Mouse (Mus musculus): ENCODE data around the gene Grip1. TPM values are rescaled to one million over a fixed set of nuclear protein-coding genes. Genes with fewer than 3 reads are reported as not detected.

Gene Grip1
- polyA plus RNA-seq, 1 experiment from 2014 or later: 1.7 TPM

DNA sequence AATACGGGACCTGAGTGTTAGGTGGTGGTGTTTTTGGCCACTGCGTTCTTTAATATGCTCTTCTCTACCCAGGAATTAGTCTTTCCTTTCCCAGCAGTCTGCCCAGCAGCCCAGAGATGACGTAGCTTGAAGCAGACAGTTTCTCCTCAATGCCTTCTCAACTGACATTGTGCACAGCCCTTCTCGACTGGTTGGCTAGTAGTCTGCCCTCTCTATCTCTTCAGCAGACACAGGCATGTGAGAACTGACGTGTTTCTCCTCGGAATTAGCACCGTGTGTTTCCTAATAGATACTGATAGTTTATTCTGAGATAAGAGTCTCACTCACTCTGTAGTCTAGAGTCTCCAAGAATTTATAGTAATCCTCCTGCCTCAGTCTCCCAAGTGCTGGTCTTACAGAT is 10.2 kb downstream of the Grip1 start:
- Histone ChIP-seq H3K36me3 (no peaks in the 10 kb centered on the region), H3K4me1 (replicated peaks) (no peaks in the 10 kb centered on the region), H3K9ac (no peak overlapping the region), H3K27ac (no peak overlapping the region), H3K9me3 (no peaks in the 10 kb centered on the region), H3K27me3 (replicated peaks) (no peaks in the 10 kb centered on the region), H3K4me2 (replicated peaks) (no peak overlapping the region), H3K4me3 (replicated peaks) (no peak overlapping the region)
- WGBS: 62% methylated on average over 7 of the region's 7 CpGs
- ATAC-seq: no peak

DNA sequence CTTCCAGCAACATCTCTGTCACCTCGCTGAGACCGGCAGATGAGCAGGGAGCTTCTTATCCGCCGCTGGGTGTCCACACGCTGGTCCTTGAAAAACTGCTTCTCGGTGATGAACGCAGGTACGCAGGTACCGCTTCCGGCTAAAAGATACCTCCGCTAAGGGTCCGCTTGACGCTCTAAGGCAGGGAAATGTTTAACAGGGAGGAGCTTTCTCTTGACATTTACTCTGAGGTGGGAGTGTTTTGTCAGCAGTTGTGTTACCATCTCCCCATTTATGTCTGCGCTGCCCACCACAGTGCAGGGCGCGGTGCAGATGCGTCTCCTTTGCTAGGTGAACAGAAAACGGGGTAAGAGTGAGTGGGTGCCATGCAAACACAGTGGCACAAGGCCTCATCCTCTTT is 14.3 kb downstream of the Grip1 start:
- no peak overlapping the region for H3K9ac ChIP-seq
- no peak overlapping the region for H3K4me2 ChIP-seq (replicated peaks)
- H3K9me3 ChIP-seq: no peaks in the 10 kb centered on the region
- no peak overlapping the region for H3K27ac ChIP-seq
- 84% methylated on average over 18 of the region's 18 CpGs for WGBS
- H3K36me3 ChIP-seq: no peaks in the 10 kb centered on the region
- no peaks in the 10 kb centered on the region for H3K27me3 ChIP-seq (replicated peaks)
- no peak overlapping the region for H3K4me3 ChIP-seq (replicated peaks)
- no peaks in the 10 kb centered on the region for H3K4me1 ChIP-seq (replicated peaks)
- no peak for ATAC-seq

DNA sequence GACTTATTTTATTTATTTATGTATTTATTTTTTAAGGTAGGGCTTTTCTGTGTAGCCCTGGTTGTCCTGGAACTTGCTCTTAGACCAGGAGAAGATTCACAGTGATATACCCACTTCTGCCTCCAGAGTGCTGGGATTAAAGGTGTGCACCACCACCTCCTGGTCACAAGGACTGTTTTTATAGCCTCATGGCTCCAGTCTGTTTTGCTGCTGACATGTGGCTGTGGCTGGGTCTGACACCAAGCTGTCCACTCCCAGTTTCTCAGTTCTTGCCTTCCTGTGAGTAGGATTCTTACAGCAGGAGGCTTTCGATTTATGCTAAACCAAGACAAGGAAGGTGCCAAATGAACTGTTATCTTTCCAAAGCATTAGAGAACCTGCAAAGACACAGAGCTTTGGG is 16.5 kb downstream of the Grip1 start:
- ATAC-seq: no peak
- Histone ChIP-seq H3K9me3 (no peaks in the 10 kb centered on the region), H3K9ac (no peak overlapping the region), H3K4me2 (replicated peaks) (no peak overlapping the region), H3K4me3 (replicated peaks) (no peak overlapping the region), H3K27me3 (replicated peaks) (no peaks in the 10 kb centered on the region), H3K4me1 (replicated peaks) (no peaks in the 10 kb centered on the region), H3K27ac (no peak overlapping the region), H3K36me3 (no peaks in the 10 kb centered on the region)
- 91% methylated on average over 1 of the region's 1 CpGs for WGBS

DNA sequence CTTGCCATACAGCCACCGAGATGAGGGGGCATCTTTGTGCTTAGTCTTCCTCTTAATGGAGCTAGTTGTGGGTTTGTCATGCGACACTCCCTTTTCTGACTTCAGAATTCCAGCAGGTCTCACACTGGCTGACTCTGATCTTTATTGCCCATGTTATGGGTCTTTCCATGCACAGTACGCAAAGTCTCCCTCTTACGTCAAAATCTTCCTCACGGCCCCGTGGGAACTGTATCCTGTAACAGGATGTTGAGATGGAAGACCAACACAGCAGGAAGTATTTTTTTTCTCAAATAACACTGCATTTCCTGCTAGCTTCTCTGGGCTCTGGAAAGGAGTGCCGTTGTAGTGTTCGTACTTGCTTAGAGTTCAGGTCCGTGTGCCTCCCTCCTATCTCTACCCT is 21.5 kb downstream of the Grip1 start:
- H3K4me3 ChIP-seq (replicated peaks): no peak overlapping the region
- H3K27me3 ChIP-seq (replicated peaks): no peaks in the 10 kb centered on the region
- no peak overlapping the region for H3K4me2 ChIP-seq (replicated peaks)
- no peak overlapping the region for H3K27ac ChIP-seq
- H3K9me3 ChIP-seq: no peaks in the 10 kb centered on the region
- no peak overlapping the region for H3K9ac ChIP-seq
- no peak for ATAC-seq
- no peaks in the 10 kb centered on the region for H3K36me3 ChIP-seq
- 65% methylated on average over 9 of the region's 9 CpGs for WGBS
- H3K4me1 ChIP-seq (replicated peaks): no peaks in the 10 kb centered on the region

DNA sequence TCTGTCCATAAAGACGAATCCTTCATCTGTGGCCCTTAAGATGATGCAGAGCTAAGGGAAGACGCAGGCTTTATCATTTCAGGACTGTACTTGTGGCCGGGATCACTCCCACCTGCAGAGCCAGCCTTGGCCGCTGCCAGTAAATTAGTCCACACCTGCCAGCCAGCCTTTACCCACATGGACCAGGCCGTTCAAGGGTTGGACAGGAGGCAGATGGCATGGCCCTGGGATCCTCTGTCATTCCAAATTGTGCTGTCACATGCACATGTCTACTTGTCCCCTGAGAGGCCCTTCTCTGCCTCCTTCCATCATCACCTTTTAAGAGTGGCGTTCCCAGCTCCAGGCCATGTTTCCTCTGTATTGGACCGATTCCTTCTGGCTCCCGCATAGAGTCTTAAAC is 24.0 kb downstream of the Grip1 start:
- Histone ChIP-seq H3K4me1 (replicated peaks) (no peaks in the 10 kb centered on the region), H3K4me3 (replicated peaks) (no peak overlapping the region), H3K4me2 (replicated peaks) (no peak overlapping the region), H3K36me3 (no peaks in the 10 kb centered on the region), H3K9ac (no peak overlapping the region), H3K27ac (no peak overlapping the region), H3K9me3 (no peaks in the 10 kb centered on the region), H3K27me3 (replicated peaks) (no peaks in the 10 kb centered on the region)
- ATAC-seq: no peak
- 91% methylated on average over 8 of the region's 8 CpGs for WGBS

DNA sequence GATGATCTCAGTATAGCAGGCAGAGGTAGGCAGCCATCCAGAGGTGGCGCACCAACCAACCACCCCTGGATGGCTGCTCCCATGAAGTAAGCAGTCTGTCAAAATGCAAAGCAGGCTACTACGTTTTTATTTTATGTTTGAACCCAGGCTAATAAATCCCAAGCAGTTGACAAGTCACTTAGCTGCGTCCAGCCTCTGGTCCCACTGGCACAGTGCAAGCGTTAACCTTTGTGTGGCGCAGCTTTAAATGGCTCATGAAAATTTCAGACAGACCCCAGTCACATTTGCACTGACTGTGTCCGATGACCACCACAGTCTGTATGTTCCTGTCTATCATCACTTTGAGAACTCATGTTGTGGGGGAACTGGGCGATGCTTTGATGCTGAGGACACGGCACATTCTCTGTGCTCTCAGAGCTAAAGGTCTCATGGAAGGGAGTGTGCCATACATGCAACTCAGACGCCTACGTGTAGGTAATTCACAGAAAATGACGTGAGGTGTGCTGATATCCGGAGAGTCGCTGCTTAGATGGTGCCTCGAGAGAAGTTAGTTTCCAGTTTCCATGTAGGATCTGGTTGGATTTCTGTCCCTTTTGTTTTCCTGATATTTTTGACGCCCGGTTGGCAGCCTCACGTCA is 29.6 kb downstream of the Grip1 start:
- Histone ChIP-seq H3K4me3 (replicated peaks) (no peak overlapping the region), H3K4me2 (replicated peaks) (no peak overlapping the region), H3K9me3 (no peaks in the 10 kb centered on the region), H3K4me1 (replicated peaks) (no peaks in the 10 kb centered on the region; the same call in 1 of the 2 replicates), H3K27me3 (replicated peaks) (no peaks in the 10 kb centered on the region), H3K36me3 (no peaks in the 10 kb centered on the region), H3K27ac (no peak overlapping the region), H3K9ac (no peak overlapping the region)
- ATAC-seq: no peak
- WGBS: 76% methylated on average over 17 of the region's 17 CpGs

DNA sequence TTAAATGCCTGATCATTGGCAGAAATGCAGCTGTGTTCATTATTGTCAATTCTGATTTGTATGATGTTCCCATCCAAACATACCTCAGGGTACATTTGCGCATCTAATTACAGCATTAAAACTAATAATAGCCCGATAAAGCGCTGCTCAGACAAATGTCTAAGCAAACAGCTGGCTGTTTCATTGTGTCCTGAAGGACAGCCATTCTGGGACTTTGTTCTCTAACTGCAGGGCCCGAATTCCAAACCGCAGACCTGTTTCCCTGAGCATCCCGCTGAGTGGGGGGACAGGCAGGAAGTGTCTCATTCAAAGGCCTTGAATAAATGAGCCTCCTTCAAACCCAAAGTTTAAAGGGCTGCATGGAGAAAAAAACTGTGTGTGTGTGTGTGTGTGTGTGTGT is 30.1 kb downstream of the Grip1 start:
- Histone ChIP-seq H3K4me1 (replicated peaks) (no peaks in the 10 kb centered on the region; the same call in 1 of the 2 replicates), H3K4me3 (replicated peaks) (no peak overlapping the region), H3K4me2 (replicated peaks) (no peak overlapping the region), H3K9ac (no peak overlapping the region), H3K36me3 (no peaks in the 10 kb centered on the region), H3K27ac (no peak overlapping the region), H3K27me3 (replicated peaks) (no peaks in the 10 kb centered on the region), H3K9me3 (no peaks in the 10 kb centered on the region)
- WGBS: 34% methylated on average over 6 of the region's 6 CpGs
- no peak for ATAC-seq

DNA sequence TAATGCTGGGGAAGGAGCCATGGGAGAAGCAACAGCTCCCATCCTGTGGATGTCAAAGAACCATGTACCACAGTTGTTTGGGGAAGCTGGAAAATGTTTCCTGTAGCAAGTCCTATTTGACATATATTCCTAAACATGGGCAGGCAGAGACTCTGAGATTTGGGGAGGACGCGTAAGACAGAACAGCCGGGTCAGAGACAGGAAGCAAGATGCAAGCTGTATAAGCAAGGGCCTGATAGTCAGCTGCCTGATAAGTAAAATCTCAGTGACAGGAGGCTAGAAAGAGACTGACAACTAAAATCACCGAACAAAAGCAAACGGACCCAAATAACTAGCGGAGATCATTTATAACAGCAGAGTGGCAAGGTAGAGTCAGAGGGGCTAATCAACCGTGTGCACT is 33.3 kb downstream of the Grip1 start:
- Histone ChIP-seq H3K27ac (no peak overlapping the region), H3K9me3 (no peaks in the 10 kb centered on the region), H3K4me2 (replicated peaks) (no peak overlapping the region), H3K27me3 (replicated peaks) (no peaks in the 10 kb centered on the region), H3K36me3 (no peaks in the 10 kb centered on the region), H3K9ac (no peak overlapping the region), H3K4me1 (replicated peaks) (no peaks in the 10 kb centered on the region; the same call in 1 of the 2 replicates), H3K4me3 (replicated peaks) (no peak overlapping the region)
- ATAC-seq: no peak
- 72% methylated on average over 7 of the region's 7 CpGs for WGBS

DNA sequence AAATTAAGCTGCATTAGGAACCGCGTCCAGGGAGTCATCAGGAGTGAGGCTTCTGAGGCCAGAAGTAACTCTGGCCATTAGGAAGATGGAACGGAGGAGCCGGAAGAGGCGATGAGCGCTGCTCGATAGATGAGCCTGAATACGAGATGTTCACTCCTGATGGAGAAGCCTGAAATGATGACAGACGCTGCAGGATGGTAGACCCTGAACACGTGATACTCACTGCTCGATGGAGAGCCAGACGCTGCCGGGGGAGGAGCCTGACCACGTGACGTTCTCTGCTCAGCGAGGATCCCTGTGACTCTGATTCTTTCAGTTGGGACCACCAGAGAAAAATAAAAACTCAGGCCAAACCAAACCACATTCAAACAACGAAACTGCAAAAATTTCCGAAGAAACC is 37.2 kb downstream of the Grip1 start:
- H3K36me3 ChIP-seq: no peaks in the 10 kb centered on the region
- no peak overlapping the region for H3K27ac ChIP-seq
- WGBS: 95% methylated on average over 18 of the region's 18 CpGs
- no peak for ATAC-seq
- H3K9me3 ChIP-seq: no peaks in the 10 kb centered on the region
- no peak overlapping the region for H3K9ac ChIP-seq
- H3K4me3 ChIP-seq (replicated peaks): no peak overlapping the region
- H3K4me2 ChIP-seq (replicated peaks): no peak overlapping the region
- H3K4me1 ChIP-seq (replicated peaks): no peaks in the 10 kb centered on the region
- H3K27me3 ChIP-seq (replicated peaks): no peaks in the 10 kb centered on the region

DNA sequence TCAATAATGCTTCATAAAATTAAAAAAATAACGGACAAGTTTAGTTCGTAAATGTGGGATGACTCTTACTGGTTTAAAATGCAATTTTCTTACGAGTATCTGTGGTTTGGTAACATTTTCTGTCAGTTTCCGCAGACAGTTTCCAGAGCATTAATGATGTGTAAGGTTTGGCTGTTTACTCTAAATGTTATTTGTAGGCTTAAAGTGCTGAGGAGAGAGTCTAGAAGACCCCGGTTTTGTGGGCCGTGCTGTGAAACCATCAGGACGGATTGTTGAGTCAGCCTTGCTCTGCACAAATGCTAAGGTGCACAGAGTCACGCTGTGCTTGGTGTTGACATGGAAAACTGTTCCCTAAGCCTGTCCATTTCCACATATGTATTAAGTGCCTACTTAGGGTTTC is 41.7 kb downstream of the Grip1 start:
- no peak for ATAC-seq
- no peak overlapping the region for H3K4me2 ChIP-seq (replicated peaks)
- no peak overlapping the region for H3K27ac ChIP-seq
- no peaks in the 10 kb centered on the region for H3K4me1 ChIP-seq (replicated peaks)
- no peaks in the 10 kb centered on the region for H3K27me3 ChIP-seq (replicated peaks)
- H3K4me3 ChIP-seq (replicated peaks): no peak overlapping the region
- H3K36me3 ChIP-seq: no peaks in the 10 kb centered on the region
- H3K9ac ChIP-seq: no peak overlapping the region
- 61% methylated on average over 8 of the region's 8 CpGs for WGBS
- no peaks in the 10 kb centered on the region for H3K9me3 ChIP-seq

DNA sequence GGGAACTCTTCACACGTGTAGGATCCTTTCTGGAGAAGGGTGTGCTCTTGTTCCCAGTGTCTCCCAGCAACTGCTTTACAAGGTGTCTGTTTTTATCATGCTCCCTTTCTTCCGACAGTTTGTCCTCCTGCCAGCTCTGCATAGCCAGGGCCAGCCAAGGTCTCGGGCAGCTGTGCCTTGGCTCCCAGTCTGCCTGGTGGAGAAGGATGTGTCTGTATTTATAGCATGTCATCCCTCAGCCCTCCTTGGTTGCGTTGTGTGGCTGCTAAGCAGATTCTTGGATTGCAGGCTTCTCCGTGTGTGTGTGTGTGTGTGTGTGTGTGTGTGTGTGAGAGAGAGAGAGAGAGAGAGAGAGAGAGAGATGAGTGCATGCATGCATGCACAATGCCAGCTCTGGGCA is 42.6 kb downstream of the Grip1 start:
- WGBS: 51% methylated on average over 5 of the region's 5 CpGs
- Histone ChIP-seq H3K4me2 (replicated peaks) (no peak overlapping the region), H3K27ac (no peak overlapping the region)

DNA sequence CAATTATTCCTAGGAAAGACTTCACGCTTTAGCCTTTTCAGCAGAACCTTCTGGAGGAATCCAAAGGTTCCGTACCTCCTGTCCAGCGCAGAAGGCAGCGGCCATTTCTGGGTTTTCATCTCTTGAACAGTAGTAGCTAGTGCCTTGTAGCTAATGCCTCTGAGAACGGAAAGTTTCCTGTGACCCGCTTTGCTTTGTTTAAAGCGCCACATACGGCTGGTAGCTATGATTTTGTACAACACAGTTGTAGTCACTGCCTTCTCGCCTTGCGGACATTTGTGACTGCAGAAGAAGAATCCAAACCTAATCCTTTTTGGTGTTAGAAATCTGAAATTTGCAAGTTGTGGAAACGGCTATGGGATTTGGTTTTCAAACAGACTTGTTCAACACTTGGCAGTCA is 68.1 kb downstream of the Grip1 start:
- no peak for ATAC-seq
- no peaks in the 10 kb centered on the region for H3K36me3 ChIP-seq
- WGBS: 94% methylated on average over 11 of the region's 11 CpGs
- H3K4me1 ChIP-seq (replicated peaks): no peaks in the 10 kb centered on the region
- H3K4me3 ChIP-seq (replicated peaks): no peak overlapping the region
- no peaks in the 10 kb centered on the region for H3K27me3 ChIP-seq (replicated peaks)
- H3K9me3 ChIP-seq: no peaks in the 10 kb centered on the region
- H3K27ac ChIP-seq: no peak overlapping the region
- no peak overlapping the region for H3K4me2 ChIP-seq (replicated peaks)
- H3K9ac ChIP-seq: no peak overlapping the region

More for the DNA sequence above, 42.6 kb downstream of the Grip1 start:
- no peak overlapping the region for H3K9ac ChIP-seq
- ATAC-seq: no peak
- H3K4me1 ChIP-seq (replicated peaks): no peaks in the 10 kb centered on the region
- H3K4me3 ChIP-seq (replicated peaks): no peak overlapping the region
- H3K36me3 ChIP-seq: no peaks in the 10 kb centered on the region
- H3K27me3 ChIP-seq (replicated peaks): no peaks in the 10 kb centered on the region
- no peaks in the 10 kb centered on the region for H3K9me3 ChIP-seq

DNA sequence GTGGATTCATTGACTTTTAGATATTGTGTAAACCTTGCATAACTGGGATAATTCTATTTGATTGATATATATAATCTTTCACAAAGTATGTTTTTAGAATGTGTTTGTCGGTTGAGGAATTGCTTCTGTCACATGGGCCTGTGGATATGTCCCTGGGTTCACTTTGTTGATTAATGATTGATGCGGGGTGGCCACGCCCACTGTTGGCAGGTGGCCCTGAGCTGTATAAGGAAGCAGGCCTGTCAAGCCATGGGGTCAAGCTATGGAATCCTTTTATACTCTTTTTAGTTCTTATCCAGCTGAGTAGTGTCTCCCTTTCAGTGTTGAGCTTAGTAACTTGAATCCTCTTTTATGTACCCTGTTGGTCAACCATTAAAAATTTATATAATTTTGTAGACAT is 72.1 kb downstream of the Grip1 start:
- no peaks in the 10 kb centered on the region for H3K27me3 ChIP-seq (replicated peaks)
- 0 out of 2 replicates have a peak, but pooled peaks cover 3% of the 10 kb centered on the region for H3K4me1 ChIP-seq (replicated peaks)
- peak; percentile 89 for ATAC-seq
- 74% methylated on average over 3 of the region's 3 CpGs for WGBS
- H3K9ac ChIP-seq: no peak overlapping the region
- H3K4me2 ChIP-seq (replicated peaks): no peak overlapping the region
- no peaks in the 10 kb centered on the region for H3K9me3 ChIP-seq
- H3K27ac ChIP-seq: no peak overlapping the region
- H3K36me3 ChIP-seq: no peaks in the 10 kb centered on the region
- no peak overlapping the region for H3K4me3 ChIP-seq (replicated peaks)

All from intestine, embryonic 15.5 days (tissue).